8 mouse cellular contexts compared by ENCODE assay signal in the genomic region with DNA sequence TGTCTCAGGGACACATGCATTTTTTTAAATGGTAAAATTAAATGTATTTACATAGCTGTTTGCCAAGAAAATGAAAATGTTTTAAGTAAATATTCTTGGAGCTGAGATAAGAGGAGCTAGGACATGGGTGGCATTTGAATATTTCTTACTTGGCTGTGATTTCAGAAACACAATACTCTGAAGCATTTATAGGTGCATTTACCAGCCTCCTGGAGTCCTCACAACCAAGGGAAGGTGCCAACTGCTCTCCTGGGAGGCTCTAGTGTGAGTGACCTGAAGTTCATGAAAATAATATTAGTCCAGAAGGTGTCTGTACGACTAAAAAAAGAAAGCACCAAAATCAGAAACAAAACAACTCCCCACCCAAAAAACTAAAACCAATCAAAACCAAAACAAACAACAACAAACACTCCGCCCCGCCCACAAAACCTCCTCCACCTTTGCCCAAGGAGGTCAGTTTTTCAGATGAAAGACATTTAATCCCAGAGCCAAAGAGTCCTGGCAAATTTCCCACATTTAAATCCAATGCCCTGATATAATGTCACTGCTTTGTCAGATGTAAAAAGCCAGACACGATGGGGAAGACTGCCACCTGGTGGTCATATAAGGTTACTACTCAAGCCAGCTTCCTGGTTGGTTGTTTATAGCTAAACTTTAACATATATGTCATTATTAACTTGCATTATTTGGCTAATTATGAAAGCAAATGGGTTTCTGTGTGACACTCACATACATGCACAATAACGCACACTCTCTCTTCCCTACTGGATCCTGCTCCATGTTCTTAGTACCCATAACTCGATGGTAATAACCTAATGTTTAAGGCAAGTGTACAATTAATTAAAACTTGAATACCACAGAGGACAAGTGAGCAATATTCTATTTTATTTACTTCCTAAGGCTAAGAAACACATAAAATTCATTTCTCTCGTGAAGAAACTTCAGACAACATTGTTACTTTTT.
DNase-seq lines count a peak whose midpoint lies in the region; ATAC-seq and TF ChIP-seq lines count a peak whose summit lies in the region.

No protein-coding gene starts in this region.

- H3K4me2 ChIP-seq in heart, embryonic 14.5 days (ENCODE audit: low read length): peak overlapping the region; percentile 11; the same call in 1 of the 2 replicates
- no peak overlapping the region for H3K4me2 ChIP-seq in heart, embryonic 12.5 days
- H3K4me2 ChIP-seq in hindbrain, postnatal 0 days (ENCODE audit: low read depth, low read length): 0 out of 2 replicates have a peak overlapping the region, but pooled peaks have one; percentile 6
- no peak overlapping the region for H3K4me2 ChIP-seq in midbrain, embryonic 11.5 days

- peak; percentile 93 for TF ChIP-seq CTCF in hindbrain, postnatal 0 days (IDR thresholded peaks at IDR 0.05; ENCODE audit: low read depth)

- no peak overlapping the region for H3K4me3 ChIP-seq in heart, embryonic 14.5 days (ENCODE audit: control insufficient read depth in 1 of 2, insufficient read depth in 1 of 2, low read depth in 1 of 2, low read length in 2 of 2)
- no peak overlapping the region for H3K4me3 ChIP-seq in heart, embryonic 12.5 days
- H3K4me3 ChIP-seq in hindbrain, postnatal 0 days (ENCODE audit: low read length): no peak overlapping the region
- H3K4me3 ChIP-seq in midbrain, embryonic 11.5 days (ENCODE audit: low read depth, low read length): no peak overlapping the region

- H3K9me3 ChIP-seq in heart, embryonic 14.5 days (ENCODE audit: control insufficient read depth, low read length): no peaks in the 10 kb centered on the region
- no peaks in the 10 kb centered on the region for H3K9me3 ChIP-seq in heart, embryonic 12.5 days (replicated peaks)
- H3K9me3 ChIP-seq in hindbrain, postnatal 0 days (ENCODE audit: low read length): no peaks in the 10 kb centered on the region
- no peaks in the 10 kb centered on the region for H3K9me3 ChIP-seq in midbrain, embryonic 11.5 days (ENCODE audit: control insufficient read depth, low read length)

- H3K9ac ChIP-seq in heart, embryonic 14.5 days (ENCODE audit: low read length): no peak overlapping the region
- no peak overlapping the region for H3K9ac ChIP-seq in heart, embryonic 12.5 days
- H3K9ac ChIP-seq in hindbrain, postnatal 0 days (replicated peaks; ENCODE audit: low read length): no peak overlapping the region
- H3K9ac ChIP-seq in midbrain, embryonic 11.5 days (ENCODE audit: low read length): no peak overlapping the region

- no peaks in the 10 kb centered on the region for H3K4me1 ChIP-seq in heart, embryonic 14.5 days (ENCODE audit: control insufficient read depth in 2 of 2, insufficient read depth in 2 of 2, low read length in 2 of 2)
- H3K4me1 ChIP-seq in heart, embryonic 12.5 days (replicated peaks): no peaks in the 10 kb centered on the region
- no peaks in the 10 kb centered on the region for H3K4me1 ChIP-seq in hindbrain, postnatal 0 days (ENCODE audit: insufficient read depth, low read length)
- H3K4me1 ChIP-seq in midbrain, embryonic 11.5 days (ENCODE audit: control insufficient read depth, insufficient read depth, low read length): no peaks in the 10 kb centered on the region

- WGBS in heart, embryonic 14.5 days: 24% methylated on average over 7 of the region's 7 CpGs
- 23% methylated on average over 7 of the region's 7 CpGs for WGBS in heart, embryonic 12.5 days
- 28% methylated on average over 7 of the region's 7 CpGs for WGBS in hindbrain, postnatal 0 days
- 32% methylated on average over 7 of the region's 7 CpGs for WGBS in midbrain, embryonic 11.5 days

- no peaks in the 10 kb centered on the region for H3K36me3 ChIP-seq in heart, embryonic 14.5 days (ENCODE audit: control insufficient read depth, insufficient read depth, low read length)
- no peaks in the 10 kb centered on the region for H3K36me3 ChIP-seq in heart, embryonic 12.5 days
- H3K36me3 ChIP-seq in hindbrain, postnatal 0 days (ENCODE audit: insufficient read depth, low read length): no peaks in the 10 kb centered on the region
- no peaks in the 10 kb centered on the region for H3K36me3 ChIP-seq in midbrain, embryonic 11.5 days (ENCODE audit: control insufficient read depth, insufficient read depth, low read length)
- no peaks in the 10 kb centered on the region for H3K36me3 ChIP-seq in splenic B cell, adult 2 months (ENCODE audit: control insufficient read depth, insufficient read depth, low read length, poor library complexity, severe bottlenecking)

- peak; percentile 51 for DNase-seq in brain, embryonic 18.5 days (ENCODE audit: low read depth, low spot score)
- peak; percentile 23 for DNase-seq in fibroblast of lung, adult 2 months (ENCODE audit: low read depth)
- peak; percentile 89 for DNase-seq in hindbrain, postnatal 0 days (ENCODE audit: low spot score)
- peak; percentile 33 for DNase-seq in left cerebral cortex, adult 11 months (ENCODE audit: low spot score)
- peak; percentile 93 for DNase-seq in midbrain, embryonic 11.5 days (ENCODE audit: low spot score, missing footprints)
- DNase-seq in splenic B cell, adult 2 months (ENCODE audit: low read depth, low spot score): peak; percentile 42

- H3K27ac ChIP-seq in heart, embryonic 14.5 days (replicated peaks in 1 of 2; ENCODE audit: control insufficient read depth in 1 of 2, insufficient read depth in 1 of 2, low read depth in 2 of 2, low read length in 2 of 2): no peak overlapping the region
- H3K27ac ChIP-seq in heart, embryonic 12.5 days (ENCODE audit: poor library complexity, severe bottlenecking): no peak overlapping the region
- H3K27ac ChIP-seq in hindbrain, postnatal 0 days: no peak overlapping the region
- no peak overlapping the region for H3K27ac ChIP-seq in midbrain, embryonic 11.5 days (ENCODE audit: low read depth, low read length)

- ATAC-seq in heart, embryonic 14.5 days (ENCODE audit: insufficient number of reproducible peaks, insufficient read depth, low FRiP score, low read depth): no peak
- ATAC-seq in heart, embryonic 12.5 days (ENCODE audit: insufficient number of reproducible peaks, low FRiP score): no peak
- peak; percentile 63 for ATAC-seq in hindbrain, postnatal 0 days
- ATAC-seq in midbrain, embryonic 11.5 days (ENCODE audit: low FRiP score): peak; percentile 75

- H3K27me3 ChIP-seq in heart, embryonic 14.5 days (ENCODE audit: control insufficient read depth, insufficient read depth, low read length): no peaks in the 10 kb centered on the region
- H3K27me3 ChIP-seq in heart, embryonic 12.5 days (replicated peaks): no peaks in the 10 kb centered on the region
- H3K27me3 ChIP-seq in hindbrain, postnatal 0 days (ENCODE audit: insufficient read depth, low read length): no peaks in the 10 kb centered on the region
- H3K27me3 ChIP-seq in midbrain, embryonic 11.5 days (ENCODE audit: control insufficient read depth, insufficient read depth, low read length): no peaks in the 10 kb centered on the region
- no peaks in the 10 kb centered on the region for H3K27me3 ChIP-seq in splenic B cell, adult 2 months (ENCODE audit: control insufficient read depth, insufficient read depth, low read length, poor library complexity, severe bottlenecking)

Comparison
In these comparisons a context has a peak if more than half of its experiments do, and no peak if none do; other contexts are left out.
1. H3K4me2 ChIP-seq: peak in heart, embryonic 14.5 days (single experiment) and hindbrain, postnatal 0 days (single experiment); none in heart, embryonic 12.5 days (single experiment) and midbrain, embryonic 11.5 days (single experiment).
2. ATAC-seq: peak in hindbrain, postnatal 0 days (single experiment) and midbrain, embryonic 11.5 days (single experiment); none in heart, embryonic 14.5 days (single experiment) and heart, embryonic 12.5 days (single experiment).
3. DNase-seq: peak in every context shown above with its lines; median percentile 93 in midbrain, embryonic 11.5 days; 89 in hindbrain, postnatal 0 days; 51 in brain, embryonic 18.5 days; 42 in splenic B cell, adult 2 months; 33 in left cerebral cortex, adult 11 months; 23 in fibroblast of lung, adult 2 months.